Mouse (Mus musculus) forebrain, embryonic 15.5 days (tissue): ENCODE data around the gene Ifi27. TPM values are rescaled to one million over a fixed set of nuclear protein-coding genes. Genes with fewer than 3 reads are reported as not detected.

Experiments used
- ATAC-seq: fragments of 200-750 bp; cut with Nextera tagmentation; replicated peaks from 2 replicates; pipeline ENCODE4 v1.8.0; 2017; ENCODE audit warnings: mild to moderate bottlenecking, moderate TSS enrichment, moderate library complexity
- H3K27ac ChIP-seq: fragments of 300-500 bp; sonication (generic); replicated peaks from 2 replicates; pipeline ENCODE4 v1.5.1; 2015; ENCODE audit warnings: mild to moderate bottlenecking, inconsistent platforms
- H3K27me3 ChIP-seq: fragments of 300-500 bp; sonication (generic); 2 replicates; pipeline ENCODE4 v1.6.1; 2015; ENCODE audit warnings: inconsistent platforms
- H3K36me3 ChIP-seq: fragments of 300-500 bp; sonication (generic); 2 replicates; pipeline ENCODE4 v1.6.1; 2015; ENCODE audit warnings: mild to moderate bottlenecking, inconsistent platforms
- H3K4me1 ChIP-seq: fragments of 300-500 bp; sonication (generic); 2 replicates; pipeline ENCODE4 v1.6.1; 2015; ENCODE audit warnings: inconsistent platforms
- H3K4me2 ChIP-seq: fragments of 300-500 bp; sonication (generic); replicated peaks from 2 replicates; pipeline ENCODE4 v1.6.1; 2015; ENCODE audit warnings: mild to moderate bottlenecking, inconsistent platforms
- H3K4me3 ChIP-seq: fragments of 300-500 bp; sonication (generic); 2 replicates; pipeline ENCODE4 v1.5.1; 2015; ENCODE audit warnings: mild to moderate bottlenecking, inconsistent platforms
- H3K9ac ChIP-seq: fragments of 300-500 bp; sonication (generic); replicated peaks from 2 replicates; pipeline ENCODE4 v1.6.1; 2015; ENCODE audit warnings: mild to moderate bottlenecking, inconsistent platforms
- H3K9me3 ChIP-seq: fragments of 300-500 bp; sonication (generic); 2 replicates; pipeline ENCODE4 v1.6.1; 2016; ENCODE audit warnings: inconsistent platforms
- WGBS: fragments of 180-500 bp; shearing (Covaris S2); methylation state at CpG from one replicate; pipeline ENCODE4 v1.1.7; 2015; ENCODE audit warnings: mixed read lengths; 5-methylcytosine and 5-hydroxymethylcytosine counted together
- polyA plus RNA-seq: library from polyadenylated mRNA; unstranded; fragments of >200 nt; fragmentation: Nextera tagmentation; extraction: Ambion mirVana; gene quantifications from 2 replicates; pipeline ENCODE4 v1.2.1, GENCODE M21; 2015

The Ifi27 gene
- polyA plus RNA-seq: 6.7 and 8.0 TPM in 2 replicates

DNA sequence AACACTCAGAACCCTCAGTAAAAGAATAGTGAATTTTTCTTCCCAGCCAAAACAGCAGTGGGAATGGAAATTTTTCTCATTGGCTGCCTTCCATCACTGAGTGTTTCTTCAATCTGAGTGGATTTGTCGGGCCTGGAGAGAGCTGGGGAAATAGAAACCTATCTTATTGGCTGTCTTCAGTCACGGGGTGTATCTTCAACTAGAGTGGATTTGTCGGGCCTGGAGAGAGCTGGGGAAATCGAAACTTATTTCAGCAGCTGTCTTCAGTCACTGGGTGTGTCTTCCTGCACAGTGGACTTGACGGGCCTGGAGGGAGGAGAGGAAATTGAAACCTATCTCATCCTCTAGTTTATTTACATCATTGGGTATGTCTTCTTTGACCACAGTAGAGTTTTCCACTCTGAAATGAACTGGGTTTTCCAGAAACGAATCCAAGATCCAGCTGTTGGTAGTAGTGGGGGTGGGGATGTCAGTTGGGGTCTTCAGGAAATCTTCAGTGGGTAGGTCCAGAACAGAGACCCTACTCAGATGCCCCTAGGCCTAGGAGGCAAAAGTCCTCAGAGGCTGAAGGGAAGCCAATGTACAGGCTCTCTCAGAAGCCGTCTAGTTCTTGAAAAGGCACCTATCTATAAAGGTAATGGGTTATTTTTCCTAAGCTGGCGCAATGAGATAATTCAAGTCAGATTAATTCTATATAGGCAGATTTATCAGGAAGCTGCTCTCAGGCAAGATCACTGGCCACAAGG lies at the start of gene Ifi27:
TSS of gene Ifi27 (plus strand) at position 226 of the 746 bp plus-strand sequence.
- no peaks in the 10 kb centered on the region for H3K4me1 ChIP-seq
- no peaks in the 10 kb centered on the region for H3K9me3 ChIP-seq
- 77% methylated on average over 8 of the region's 8 CpGs for WGBS
- no peak within 1 kb of the TSS for H3K9ac ChIP-seq
- ATAC-seq: no peak
- no peaks in the 10 kb centered on the region for H3K27me3 ChIP-seq
- H3K4me3 ChIP-seq: no peak within 1 kb of the TSS
- H3K27ac ChIP-seq: no peak within 1 kb of the TSS
- no peaks in the 10 kb centered on the region for H3K36me3 ChIP-seq
- no peak within 1 kb of the TSS for H3K4me2 ChIP-seq

DNA sequence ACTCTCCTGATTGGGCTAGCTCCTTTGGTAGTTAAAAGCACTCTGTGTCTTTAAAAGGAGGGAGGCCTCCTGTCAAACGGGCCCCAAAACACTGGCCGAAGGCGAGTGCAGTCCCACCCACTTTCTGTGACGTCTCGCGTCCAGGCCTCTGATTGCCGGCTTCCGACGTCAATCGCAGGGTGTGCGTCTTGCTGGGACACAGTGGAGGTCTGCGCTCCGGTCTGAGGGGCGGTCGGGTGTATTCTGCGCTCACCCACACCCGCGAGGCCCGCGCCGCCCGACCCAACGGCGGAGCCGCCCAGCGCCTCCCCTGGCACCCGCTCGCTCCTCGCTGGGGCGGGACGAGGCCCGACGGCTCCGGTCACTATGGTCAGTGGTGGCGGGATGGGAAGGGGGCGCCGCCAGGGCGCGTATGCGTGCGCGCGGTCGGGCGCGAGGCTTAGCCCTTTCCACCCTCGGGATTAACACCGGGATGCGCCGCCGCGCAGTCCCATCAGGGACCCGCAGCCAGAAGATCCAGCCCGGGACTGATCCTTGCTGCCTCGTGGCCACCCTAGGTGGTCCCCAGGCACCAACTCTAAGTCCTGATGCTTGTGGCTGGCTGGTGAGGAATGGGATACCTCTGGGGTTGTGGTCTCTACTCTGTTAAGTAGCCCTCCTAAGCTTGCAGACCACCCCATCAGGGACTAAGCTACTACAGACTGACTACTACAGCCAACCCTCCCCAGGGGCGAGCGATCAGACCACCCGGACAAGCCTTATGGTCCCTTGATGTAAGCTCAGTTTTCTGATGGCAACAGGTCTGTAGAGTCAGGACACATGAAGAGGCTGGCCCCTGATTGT lies 45.3 kb upstream of the Ifi27 start, which contains the start of gene Otub2:
TSS of gene Otub2 (plus strand) at position 178 of the 843 bp plus-strand sequence.
- Histone ChIP-seq H3K27ac (peak within 1 kb of the TSS; percentile 66), H3K9ac (peak within 1 kb of the TSS; percentile 94), H3K4me3 (peak within 1 kb of the TSS; percentile 84), H3K36me3 (no peaks in the 10 kb centered on the region), H3K4me1 (peaks cover 12% of the 10 kb centered on the region), H3K4me2 (peak within 1 kb of the TSS; percentile 73), H3K9me3 (no peaks in the 10 kb centered on the region), H3K27me3 (no peaks in the 10 kb centered on the region)
- ATAC-seq: peak; percentile 100
- WGBS: under 1% methylated on average over 58 of the region's 58 CpGs

GRCm38 (mm10) chr12:103389348-103389727 lies 44.7 kb upstream of the Ifi27 start:
- Histone ChIP-seq H3K9ac (peak overlapping the region; percentile 94), H3K4me1 (peaks cover 12% of the 10 kb centered on the region), H3K27me3 (no peaks in the 10 kb centered on the region), H3K4me3 (peak overlapping the region; percentile 84), H3K36me3 (no peaks in the 10 kb centered on the region), H3K9me3 (no peaks in the 10 kb centered on the region), H3K4me2 (peak overlapping the region; percentile 73), H3K27ac (no peak overlapping the region)
- WGBS: 56% methylated on average over 2 of the region's 2 CpGs
- no peak; the same call in 1 of the 2 replicates for ATAC-seq

GRCm38 (mm10) chr12:103389982-103390381 lies 44.0 kb upstream of the Ifi27 start:
- H3K9ac ChIP-seq: no peak overlapping the region
- H3K36me3 ChIP-seq: no peaks in the 10 kb centered on the region
- no peaks in the 10 kb centered on the region for H3K9me3 ChIP-seq
- H3K4me2 ChIP-seq: no peak overlapping the region
- H3K27me3 ChIP-seq: no peaks in the 10 kb centered on the region
- no peak overlapping the region for H3K4me3 ChIP-seq
- H3K4me1 ChIP-seq: peaks cover 12% of the 10 kb centered on the region
- no peak for ATAC-seq
- no peak overlapping the region for H3K27ac ChIP-seq
- 76% methylated on average over 4 of the region's 4 CpGs for WGBS

DNA sequence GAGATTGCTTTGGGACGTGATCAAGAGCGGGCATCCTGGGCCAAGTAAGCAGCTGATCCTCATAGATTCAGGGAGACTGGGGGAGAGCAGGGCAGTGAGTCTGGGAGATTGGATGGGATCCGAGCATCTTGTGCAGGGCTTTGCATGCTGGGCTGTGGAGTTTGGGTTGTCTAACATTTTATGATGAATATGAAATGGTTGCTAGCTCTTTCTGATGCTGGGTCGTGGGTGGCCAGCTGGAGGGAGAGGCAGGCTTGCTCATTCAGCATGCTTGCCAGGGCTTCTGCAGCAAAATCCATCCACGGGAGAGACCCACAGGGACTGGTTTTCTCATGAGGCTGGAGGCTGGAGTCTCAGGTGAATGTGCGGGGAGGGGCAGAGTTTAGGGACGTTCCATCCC lies 42.9 kb upstream of the Ifi27 start:
- Histone ChIP-seq H3K4me1 (peaks cover 12% of the 10 kb centered on the region), H3K4me3 (no peak overlapping the region), H3K36me3 (no peaks in the 10 kb centered on the region), H3K27ac (no peak overlapping the region), H3K4me2 (no peak overlapping the region), H3K9me3 (no peaks in the 10 kb centered on the region), H3K9ac (no peak overlapping the region), H3K27me3 (no peaks in the 10 kb centered on the region)
- ATAC-seq: no peak
- WGBS: 89% methylated on average over 7 of the region's 7 CpGs

DNA sequence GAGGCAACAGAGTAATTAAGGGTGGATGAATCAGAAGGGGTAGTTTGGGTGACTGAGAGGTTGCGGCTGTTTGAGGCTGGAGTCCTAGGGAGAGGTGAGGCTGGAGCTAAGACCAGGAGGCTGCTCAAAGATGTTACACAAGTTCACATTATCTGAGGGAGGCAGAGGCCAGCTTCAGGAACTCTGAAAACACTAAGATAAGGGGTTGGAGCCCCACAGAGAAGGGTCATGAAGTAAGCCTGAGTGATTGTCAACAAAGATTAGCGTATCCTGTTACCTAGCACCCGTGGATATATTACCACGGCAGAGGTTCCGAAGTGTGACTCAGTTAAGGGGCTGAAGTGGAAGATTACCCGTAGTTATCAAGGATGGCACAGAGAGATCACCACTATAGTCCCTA lies 40.5 kb upstream of the Ifi27 start:
- Histone ChIP-seq H3K27ac (no peak overlapping the region), H3K36me3 (no peaks in the 10 kb centered on the region), H3K4me1 (peaks cover 12% of the 10 kb centered on the region), H3K9ac (no peak overlapping the region), H3K4me2 (no peak overlapping the region), H3K27me3 (no peaks in the 10 kb centered on the region), H3K9me3 (no peaks in the 10 kb centered on the region), H3K4me3 (no peak overlapping the region)
- WGBS: 91% methylated on average over 6 of the region's 6 CpGs
- ATAC-seq: no peak

- H3K27me3 ChIP-seq: no peaks in the 10 kb centered on the region
- H3K36me3 ChIP-seq: 0 out of 2 replicates have a peak, but pooled peaks cover 2% of the 10 kb centered on the region
- H3K9ac ChIP-seq: no peak overlapping the region
- H3K4me3 ChIP-seq: no peak overlapping the region
- H3K4me2 ChIP-seq: no peak overlapping the region
- H3K4me1 ChIP-seq: no peaks in the 10 kb centered on the region
- no peaks in the 10 kb centered on the region for H3K9me3 ChIP-seq
- 78% methylated on average over 12 of the region's 12 CpGs for WGBS
- ATAC-seq: no peak
- H3K27ac ChIP-seq: no peak overlapping the region
Observed at GRCm38 (mm10) chr12:103395486-103396275, 38.3 kb upstream of the Ifi27 start.

DNA sequence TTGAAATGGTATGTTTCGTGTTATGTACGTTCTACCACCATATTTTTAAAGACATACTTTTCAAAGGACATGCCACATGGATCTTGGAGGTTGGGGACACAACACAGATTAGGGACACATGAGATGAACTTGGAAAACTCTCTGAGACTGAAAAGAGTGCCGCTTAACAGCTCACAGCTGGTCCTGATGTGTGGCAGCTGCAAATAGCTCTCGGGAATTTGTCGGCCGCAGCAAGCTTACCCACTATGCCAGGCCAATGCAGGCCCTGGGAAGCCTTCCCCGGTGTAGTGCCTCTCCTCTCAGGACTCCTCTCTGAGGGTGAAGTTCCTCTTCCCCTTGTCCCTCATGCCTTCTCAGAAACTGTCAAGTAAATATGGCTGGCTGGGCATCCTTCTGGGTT lies 37.3 kb upstream of the Ifi27 start:
- ATAC-seq: no peak
- H3K9me3 ChIP-seq: no peaks in the 10 kb centered on the region
- no peak overlapping the region for H3K4me2 ChIP-seq
- H3K27ac ChIP-seq: no peak overlapping the region
- H3K4me3 ChIP-seq: no peak overlapping the region
- no peak overlapping the region for H3K9ac ChIP-seq
- WGBS: 87% methylated on average over 7 of the region's 7 CpGs
- no peaks in the 10 kb centered on the region for H3K4me1 ChIP-seq
- 0 out of 2 replicates have a peak, but pooled peaks cover 2% of the 10 kb centered on the region for H3K36me3 ChIP-seq
- H3K27me3 ChIP-seq: no peaks in the 10 kb centered on the region

DNA sequence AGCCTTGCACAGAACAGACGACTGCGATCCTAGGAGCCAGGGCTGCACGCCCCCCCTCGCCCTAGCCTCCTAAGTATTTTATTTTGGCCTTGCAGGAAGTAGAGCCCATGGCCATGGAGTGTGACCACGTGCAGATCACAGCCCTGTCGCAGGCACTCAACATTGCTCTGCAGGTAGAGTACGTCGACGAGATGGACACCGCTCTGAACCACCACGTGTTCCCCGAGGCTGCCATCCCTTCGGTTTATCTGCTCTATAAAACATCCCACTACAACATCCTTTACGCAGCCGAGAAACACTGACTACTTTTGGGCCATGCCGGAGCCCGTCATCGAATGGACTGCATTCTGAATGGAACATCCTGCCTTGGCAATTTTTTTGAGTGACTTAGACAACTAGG lies 29.9 kb upstream of the Ifi27 start:
- no peak for ATAC-seq
- H3K36me3 ChIP-seq: peaks cover 58% of the 10 kb centered on the region

DNA sequence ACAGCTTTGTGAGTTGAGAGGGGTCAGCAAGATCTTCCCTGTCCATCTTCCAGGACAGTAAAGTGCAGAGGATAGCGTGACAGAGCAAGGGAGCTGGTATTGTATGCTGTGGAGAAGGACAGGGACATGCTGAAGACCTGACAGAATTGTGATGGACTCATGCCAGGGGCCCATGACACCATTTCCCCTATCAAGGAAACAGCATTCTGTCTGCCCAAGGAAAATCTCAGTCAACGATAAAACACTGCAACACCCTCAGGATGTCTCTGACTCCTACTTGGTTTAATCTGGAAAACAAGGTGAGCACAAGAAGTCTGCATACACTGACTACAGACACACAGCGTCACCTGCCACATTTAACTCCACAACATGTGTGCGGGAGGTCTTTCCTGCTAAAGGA lies 26.3 kb upstream of the Ifi27 start, which contains the start of gene 9330161L09Rik:
TSS of gene 9330161L09Rik (minus strand) at position 101 of the 400 bp plus-strand sequence.
- Histone ChIP-seq H3K9me3 (no peaks in the 10 kb centered on the region), H3K27me3 (no peaks in the 10 kb centered on the region), H3K9ac (no peak within 1 kb of the TSS), H3K4me1 (no peaks in the 10 kb centered on the region), H3K27ac (no peak within 1 kb of the TSS), H3K4me3 (no peak within 1 kb of the TSS), H3K4me2 (no peak within 1 kb of the TSS), H3K36me3 (peaks cover 85% of the 10 kb centered on the region)
- ATAC-seq: no peak
- WGBS: 97% methylated on average over 4 of the region's 4 CpGs

More for the DNA sequence above, 29.9 kb upstream of the Ifi27 start:
- 90% methylated on average over 18 of the region's 18 CpGs for WGBS
- Histone ChIP-seq H3K4me1 (no peaks in the 10 kb centered on the region), H3K27ac (no peak overlapping the region), H3K4me2 (no peak overlapping the region), H3K27me3 (no peaks in the 10 kb centered on the region), H3K9ac (no peak overlapping the region), H3K9me3 (no peaks in the 10 kb centered on the region), H3K4me3 (no peak overlapping the region)

- Histone ChIP-seq H3K4me3 (no peak overlapping the region), H3K27ac (no peak overlapping the region), H3K9me3 (no peaks in the 10 kb centered on the region), H3K27me3 (no peaks in the 10 kb centered on the region), H3K4me1 (no peaks in the 10 kb centered on the region), H3K36me3 (peaks cover 90% of the 10 kb centered on the region), H3K9ac (no peak overlapping the region), H3K4me2 (no peak overlapping the region)
- whole genome bisulfite sequencing: 94% methylated on average over 10 of the region's 10 CpGs
- no peak for ATAC-seq
Observed at GRCm38 (mm10) chr12:103408144-103408543, 25.9 kb upstream of the Ifi27 start.
